Mouse (Mus musculus): ENCODE results near the gene Dgkh. TPM values are rescaled to one million over a fixed set of nuclear protein-coding genes. Genes with fewer than 3 reads are reported as not detected.

The Dgkh gene
- polyA plus RNA-seq, 1 experiment from 2014 or later, result 0.48 TPM

GRCm38 (mm10) chr14:78525059-78525458 is 207.5 kb downstream of the Dgkh start:
- no peak for ATAC-seq
- Histone ChIP-seq H3K9ac (replicated peaks) (no peak overlapping the region), H3K4me2 (ENCODE audit: low read depth, low read length) (no peak overlapping the region), H3K4me3 (ENCODE audit: low read depth, low read length) (no peak overlapping the region), H3K9me3 (ENCODE audit: low read length) (no peaks in the 10 kb centered on the region), H3K27me3 (ENCODE audit: insufficient read depth, low read length) (no peaks in the 10 kb centered on the region), H3K27ac (ENCODE audit: low read depth) (no peak overlapping the region), H3K4me1 (ENCODE audit: insufficient read depth) (peaks cover 18% of the 10 kb centered on the region), H3K36me3 (replicated peaks; ENCODE audit: insufficient read depth, low read length) (peaks cover 3% of the 10 kb centered on the region)
- TF ChIP-seq CTCF (IDR thresholded peaks at IDR 0.05; ENCODE audit: low read depth) (peak; percentile 41), EP300 (IDR thresholded peaks at IDR 0.05; ENCODE audit: low read depth) (no peak)
- DNase-seq, result no peak
- WGBS (ENCODE audit: insufficient replicate concordance), result 90% methylated on average over 2 of the region's 2 CpGs

GRCm38 (mm10) chr14:78510713-78511112 is 221.9 kb downstream of the Dgkh start:
- TF ChIP-seq CTCF (IDR thresholded peaks at IDR 0.05; ENCODE audit: low read depth) (peak; percentile 59), EP300 (IDR thresholded peaks at IDR 0.05; ENCODE audit: low read depth) (no peak)
- Histone ChIP-seq H3K4me2 (ENCODE audit: low read depth, low read length) (no peak overlapping the region), H3K9ac (replicated peaks) (no peak overlapping the region), H3K27ac (ENCODE audit: low read depth) (no peak overlapping the region), H3K27me3 (ENCODE audit: insufficient read depth, low read length) (no peaks in the 10 kb centered on the region), H3K4me3 (ENCODE audit: low read depth, low read length) (no peak overlapping the region), H3K9me3 (ENCODE audit: low read length) (0 out of 2 replicates have a peak, but pooled peaks cover 2% of the 10 kb centered on the region), H3K36me3 (replicated peaks; ENCODE audit: insufficient read depth, low read length) (peaks cover 51% of the 10 kb centered on the region), H3K4me1 (ENCODE audit: insufficient read depth) (no peaks in the 10 kb centered on the region)
- DNase-seq (no peak), ATAC-seq (no peak)
- WGBS (ENCODE audit: insufficient replicate concordance), result 78% methylated on average over 9 of the region's 9 CpGs

- no peak for DNase-seq
- Histone ChIP-seq H3K4me2 (ENCODE audit: low read depth, low read length) (no peak overlapping the region), H3K27ac (ENCODE audit: low read depth) (no peak overlapping the region), H3K36me3 (replicated peaks; ENCODE audit: insufficient read depth, low read length) (peaks cover 47% of the 10 kb centered on the region), H3K4me1 (ENCODE audit: insufficient read depth) (no peaks in the 10 kb centered on the region), H3K9me3 (ENCODE audit: low read length) (0 out of 2 replicates have a peak, but pooled peaks cover 2% of the 10 kb centered on the region), H3K27me3 (ENCODE audit: insufficient read depth, low read length) (no peaks in the 10 kb centered on the region), H3K9ac (replicated peaks) (no peak overlapping the region), H3K4me3 (ENCODE audit: low read depth, low read length) (no peak overlapping the region)
- no peak for ATAC-seq
- 73% methylated on average over 6 of the region's 6 CpGs for WGBS (ENCODE audit: insufficient replicate concordance)
- TF ChIP-seq EP300 (IDR thresholded peaks at IDR 0.05; ENCODE audit: low read depth) (no peak), CTCF (IDR thresholded peaks at IDR 0.05; ENCODE audit: low read depth) (no peak)
These were observed 222.8 kb downstream of the Dgkh start for GRCm38 (mm10) chr14:78509791-78510190.

Other genes starting within 250 kb of the Dgkh start
- gene Akap11, start 196.0 kb downstream of the Dgkh start, polyA plus RNA-seq (2015; fragmentation: Nextera tagmentation; extraction: Ambion mirVana), result 3.6 and 4.1 TPM in 2 replicates
- 24.4 and 27.1 TPM in 2 replicates for gene Vwa8, start 116.3 kb upstream of the Dgkh start, polyA plus RNA-seq (2015; fragmentation: Nextera tagmentation; extraction: Ambion mirVana)

Measured in liver, postnatal 0 days (tissue).